Mouse (Mus musculus): Measurements from ENCODE around the gene Tigar.

The Tigar gene

DNA sequence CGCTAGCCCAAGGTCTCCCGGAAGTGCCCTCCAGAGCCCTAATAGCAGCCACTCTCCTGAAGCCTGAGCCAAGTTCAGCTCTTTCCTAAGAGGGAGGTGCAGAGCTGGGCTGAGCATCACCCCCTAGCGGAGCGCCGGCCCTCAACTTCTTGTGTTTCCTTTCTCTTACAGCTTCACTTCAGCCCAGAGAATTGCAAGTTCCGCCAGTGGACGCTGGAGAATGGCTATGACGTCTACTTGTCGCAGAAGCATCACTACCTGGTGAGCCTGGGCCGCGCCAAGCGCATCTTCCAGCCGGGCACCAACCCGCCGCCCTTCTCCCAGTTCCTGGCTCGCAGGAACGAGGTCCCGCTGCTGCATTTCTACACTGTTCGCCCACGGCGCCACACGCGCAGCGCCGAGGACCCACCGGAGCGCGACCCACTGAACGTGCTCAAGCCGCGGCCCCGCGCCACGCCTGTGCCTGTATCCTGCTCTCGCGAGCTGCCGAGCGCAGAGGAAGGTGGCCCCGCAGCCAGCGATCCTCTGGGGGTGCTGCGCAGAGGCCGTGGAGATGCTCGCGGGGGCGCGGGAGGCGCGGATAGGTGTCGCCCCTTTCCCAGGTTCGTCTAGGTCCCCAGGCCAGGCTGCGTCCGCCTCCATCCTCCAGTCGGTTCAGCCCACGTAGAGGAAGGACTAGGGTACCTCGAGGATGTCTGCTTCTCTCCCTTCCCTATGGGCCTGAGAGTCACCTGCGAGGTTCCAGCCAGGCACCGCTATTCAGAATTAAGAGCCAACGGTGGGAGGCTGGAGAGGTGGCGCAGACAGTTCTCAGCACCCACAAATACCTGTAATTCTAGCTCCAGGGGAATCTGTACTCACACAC is 29.3 kb downstream of the Tigar start:
- DNase-seq = peak; percentile 34 to 36

DNA sequence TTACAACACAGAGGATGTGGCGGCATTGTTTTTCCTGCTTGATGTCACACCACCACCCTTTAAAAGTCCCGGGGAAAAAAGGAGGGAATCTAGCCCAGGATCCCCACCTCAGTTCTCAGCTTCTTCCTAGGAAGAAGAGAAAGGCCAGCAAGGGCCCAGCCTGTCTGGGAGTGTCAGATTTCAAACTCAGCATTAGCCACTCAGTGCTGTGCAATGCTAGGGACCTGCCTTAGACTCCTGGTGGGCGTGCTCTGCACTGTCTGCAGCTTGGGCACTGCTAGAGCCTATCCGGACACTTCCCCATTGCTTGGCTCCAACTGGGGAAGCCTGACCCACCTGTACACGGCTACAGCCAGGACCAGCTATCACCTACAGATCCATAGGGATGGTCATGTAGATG is 36.5 kb downstream of the Tigar start, which contains the start of gene Fgf23:
Fgf23 (plus strand) TSS at position 86 of the 400 bp plus-strand sequence.
- DNase-seq = no peak

DNA sequence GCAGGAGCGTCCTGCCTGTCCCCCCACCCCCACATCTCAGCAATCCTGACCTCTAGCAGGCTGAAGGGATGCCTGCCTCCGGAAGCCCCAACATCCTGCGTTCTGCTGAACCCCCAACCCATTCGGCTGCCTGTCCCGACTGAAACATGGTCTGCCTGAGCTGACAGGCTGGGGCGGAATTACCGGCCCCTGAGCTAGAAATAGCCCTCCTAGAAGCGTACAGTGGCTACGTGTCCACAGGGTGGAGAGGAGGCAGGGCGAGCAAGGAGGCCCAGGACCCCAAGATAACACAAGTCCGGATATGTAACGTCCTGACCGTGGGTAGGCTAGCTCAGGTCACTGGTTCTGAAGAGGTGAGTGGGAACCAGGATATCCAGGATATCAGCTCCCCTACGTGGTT is 44.5 kb downstream of the Tigar start:
- DNase-seq = no peak

DNA sequence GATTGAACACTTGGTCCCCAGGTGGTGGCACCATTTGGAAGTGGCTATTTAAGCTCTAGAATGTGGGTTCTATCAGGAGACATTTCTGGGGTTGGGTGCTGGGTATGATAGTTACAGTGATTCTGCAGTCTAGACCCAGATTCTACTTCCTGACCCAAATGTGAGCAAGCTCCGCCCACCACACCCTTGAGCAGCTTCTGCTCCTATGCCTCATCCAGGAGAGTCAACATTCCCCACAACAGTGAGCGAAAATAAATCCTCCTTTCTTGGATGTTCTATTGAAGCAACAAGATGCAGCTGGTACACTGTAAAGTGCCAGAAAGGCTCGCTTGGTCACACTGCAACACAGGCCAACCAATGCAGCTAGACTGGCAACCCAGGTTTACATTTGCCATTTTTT is 45.4 kb downstream of the Tigar start:
- no peak for DNase-seq

DNA sequence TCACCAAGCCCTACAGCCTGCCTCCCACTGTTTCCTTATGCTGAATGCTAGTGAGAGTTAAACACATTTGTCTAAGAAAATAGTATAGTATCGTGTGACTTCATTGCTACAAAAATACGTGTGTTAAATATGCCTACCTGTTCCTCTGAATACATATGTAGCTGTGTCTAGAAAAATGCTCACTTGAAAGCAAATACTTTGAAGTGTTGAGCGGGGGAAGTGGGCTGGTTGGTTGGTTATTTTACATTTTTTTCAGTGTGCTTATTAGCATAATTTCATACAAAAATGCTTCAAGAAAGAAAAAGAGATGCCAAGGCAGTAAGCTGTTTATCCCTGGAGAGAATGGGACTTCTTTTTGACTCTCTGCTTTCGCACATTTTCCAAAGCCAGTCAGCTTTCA is 49.4 kb downstream of the Tigar start:
- DNase-seq = no peak

DNA sequence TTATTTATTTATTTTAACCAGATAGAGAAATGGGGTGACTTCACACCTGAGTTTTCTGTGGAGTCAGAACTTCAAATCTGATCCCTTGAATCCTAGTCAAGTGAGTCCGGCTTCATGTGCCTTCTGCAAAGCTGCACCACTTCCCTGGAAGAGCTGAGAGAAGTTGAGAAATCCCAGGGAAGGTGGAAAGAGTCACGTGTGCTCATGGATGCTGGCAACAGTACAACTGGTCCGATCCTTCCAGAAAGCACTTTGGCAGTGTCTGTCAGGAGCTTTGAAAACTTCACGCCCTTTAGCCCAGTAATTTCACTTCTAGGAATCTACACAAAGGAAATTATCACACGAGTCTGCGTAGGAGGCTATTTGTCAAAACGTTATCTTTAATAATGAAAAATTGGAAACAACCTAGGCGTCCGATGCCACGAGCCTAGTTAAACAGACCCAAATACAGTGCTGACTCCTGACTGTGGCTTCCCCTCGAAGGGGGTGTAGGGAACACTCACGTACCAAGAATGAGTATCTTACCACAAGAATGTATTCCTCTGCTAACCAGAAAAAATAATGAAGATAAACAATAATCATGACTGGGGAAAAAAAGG is 52.3 kb downstream of the Tigar start:
- no peak for DNase-seq

DNA sequence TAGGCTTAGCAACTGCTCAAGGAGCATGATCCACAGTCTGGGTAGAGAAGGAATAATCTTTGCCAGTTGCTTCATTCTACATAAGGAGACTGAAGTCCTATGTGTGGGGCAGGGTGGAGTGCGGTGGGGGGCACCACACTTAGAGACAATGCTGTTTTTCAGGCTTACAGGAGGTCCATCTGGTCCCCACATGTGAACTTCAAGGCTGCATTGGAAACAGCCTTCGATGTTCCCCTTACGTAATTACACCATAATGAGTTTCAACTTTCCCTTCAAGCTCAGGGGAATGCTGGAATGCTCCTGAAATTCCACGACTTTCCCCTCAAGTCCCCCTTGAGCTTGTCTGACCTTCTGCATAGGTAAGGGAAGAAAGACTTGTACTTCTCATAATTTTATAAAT is 58.5 kb downstream of the Tigar start:
- DNase-seq = no peak

DNA sequence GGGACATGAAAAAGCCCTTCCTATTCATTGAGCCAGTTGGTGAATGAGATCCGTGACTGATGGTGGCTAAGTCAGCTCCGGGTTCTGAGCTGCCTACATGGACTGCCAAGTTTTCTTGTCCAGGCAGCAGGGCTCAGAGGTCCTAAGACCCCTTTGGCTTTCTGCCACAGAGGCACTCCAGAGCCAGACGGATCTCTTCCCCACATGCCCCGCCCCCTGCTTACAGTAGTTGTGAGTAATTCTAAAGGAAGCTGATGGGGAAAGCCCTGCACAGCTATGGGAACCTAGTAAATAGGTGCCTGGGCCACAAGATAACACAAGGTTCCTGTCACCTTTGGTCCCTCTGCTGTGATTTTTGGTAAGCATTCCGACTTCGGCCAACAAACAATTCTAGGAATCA is 64.4 kb downstream of the Tigar start:
- DNase-seq = no peak

Data from B cell, adult 2 months (primary cell).